Mouse (Mus musculus) cerebellum, postnatal 25 days (tissue): ENCODE data around the gene Spata19.

Experiments
- DNase-seq, 2 experiments: peaks; one replicate each; pipeline ENCODE4 v3.0.0; 2021; ENCODE audit warnings: mixed read lengths in 2 of 2

Spata19 gene

DNA sequence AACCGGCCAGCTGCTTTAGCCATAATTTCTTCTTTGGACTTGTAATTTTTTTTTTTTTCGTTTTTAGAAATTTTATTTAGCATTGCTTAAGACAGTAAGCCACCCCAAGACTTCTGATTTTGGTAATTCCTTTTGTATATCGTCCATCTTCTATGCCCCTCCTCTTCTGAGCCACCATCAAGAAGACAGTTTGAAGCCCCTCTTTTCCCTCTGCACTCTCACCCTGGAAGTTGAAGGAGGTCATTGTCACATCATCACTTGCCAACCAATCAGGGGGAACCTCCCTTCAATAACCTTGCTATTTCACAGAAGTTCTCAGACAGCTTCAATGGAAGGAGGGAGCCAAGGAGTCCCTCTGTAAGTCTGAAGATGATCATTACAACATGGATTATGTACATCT, at the start of gene Spata19:
TSS of gene Spata19 (plus strand) at position 301 of the 400 bp plus-strand sequence.
- DNase-seq, result no peak

DNA sequence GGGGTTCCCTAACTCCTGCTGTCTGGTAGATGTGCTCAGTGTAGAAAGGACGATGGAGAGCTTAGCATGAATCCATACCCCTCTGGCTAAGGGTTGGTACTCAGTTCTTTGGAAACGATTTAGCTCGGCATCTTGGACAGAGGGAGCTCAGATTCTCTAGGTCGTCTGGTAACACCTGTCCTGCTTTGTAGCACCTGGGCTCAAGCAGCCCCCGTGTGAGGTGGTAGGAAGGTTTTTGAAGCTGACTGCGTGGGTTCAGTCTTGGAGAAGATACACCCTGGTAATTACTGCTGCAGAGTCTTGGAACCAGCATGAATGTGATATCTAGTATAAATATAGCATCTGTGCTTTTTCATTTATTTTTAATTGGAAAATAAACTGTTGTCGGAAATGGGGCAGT, 43.5 kb upstream of the Spata19 start:
- DNase-seq, result no peak

DNA sequence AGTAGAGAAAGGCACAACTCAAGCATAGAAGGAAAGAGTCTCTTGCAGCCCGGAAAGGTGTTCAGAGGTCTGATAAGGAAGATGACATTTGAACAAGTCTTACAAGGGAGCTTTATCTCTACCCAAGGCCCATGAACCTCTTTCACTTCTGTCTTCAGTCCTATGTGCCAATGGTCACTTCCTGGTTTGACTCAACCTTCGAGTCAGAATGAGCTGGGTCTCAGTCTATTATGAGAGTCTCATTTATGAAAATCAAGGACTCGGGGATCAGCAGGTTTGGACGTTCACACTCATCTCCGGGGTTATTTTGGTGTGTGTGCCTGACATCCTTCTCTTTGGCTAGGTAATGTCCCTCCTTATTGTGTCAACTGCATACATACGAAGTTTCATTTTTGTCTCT, 38.7 kb upstream of the Spata19 start:
- DNase-seq, result no peak

DNA sequence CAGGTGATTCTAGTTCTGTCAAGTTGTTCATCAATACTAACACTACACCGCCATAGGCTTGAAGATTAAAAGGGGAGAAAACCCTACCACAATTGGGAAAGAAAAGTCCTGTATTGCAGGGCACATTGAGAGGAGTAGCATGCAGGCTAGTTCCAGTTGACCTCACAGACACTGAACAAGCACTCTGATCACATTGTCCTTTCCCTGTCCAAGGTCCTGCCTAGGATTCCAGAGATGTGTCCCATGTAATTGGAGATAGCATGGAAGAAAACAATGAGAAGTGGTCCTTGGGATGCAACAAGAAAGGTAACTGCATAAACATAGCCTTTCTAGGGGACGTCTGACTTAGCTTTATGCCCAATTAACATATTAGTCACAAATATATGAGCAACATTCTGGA, 29.4 kb upstream of the Spata19 start:
- DNase-seq, result no peak

DNA sequence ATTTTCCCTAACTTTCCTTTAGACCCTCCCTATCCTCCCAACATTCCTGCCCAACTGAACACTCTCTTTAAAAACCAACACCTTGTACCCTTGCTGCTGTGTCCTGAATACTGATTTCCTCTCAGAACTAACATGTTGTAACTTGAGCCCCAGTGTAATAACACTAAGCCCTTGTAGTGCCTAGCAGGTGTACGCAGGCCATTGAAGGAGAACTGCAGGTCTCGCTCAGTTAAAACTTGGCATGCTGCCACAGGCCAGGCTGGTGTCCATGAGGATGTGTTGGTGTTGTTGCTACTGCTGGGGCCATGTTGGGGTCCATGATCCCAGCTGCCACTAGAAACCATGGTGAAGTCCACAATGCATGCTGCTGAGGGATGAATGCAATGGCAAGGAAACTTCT, 27.5 kb upstream of the Spata19 start:
- no peak for DNase-seq

DNA sequence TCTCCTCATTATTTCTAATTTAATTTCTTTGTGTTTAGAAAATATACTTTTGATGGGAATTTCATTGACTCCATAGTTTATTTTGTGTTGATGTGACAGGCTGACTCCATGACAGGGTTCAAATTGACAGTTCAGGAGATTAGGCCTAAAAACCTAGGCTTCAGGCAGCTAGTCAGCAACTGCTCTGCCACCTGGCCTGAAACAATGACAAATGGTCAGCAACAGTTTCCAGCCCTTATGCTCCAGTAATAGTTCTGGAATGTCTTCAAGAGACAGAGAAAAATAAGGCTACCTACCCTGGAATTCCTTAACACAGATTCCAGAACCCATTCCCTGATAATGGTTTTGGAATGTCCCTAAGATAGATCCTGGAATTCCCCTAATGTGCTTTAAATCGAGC, 20.9 kb upstream of the Spata19 start:
- peak; percentile 48 to 63 for DNase-seq

DNA sequence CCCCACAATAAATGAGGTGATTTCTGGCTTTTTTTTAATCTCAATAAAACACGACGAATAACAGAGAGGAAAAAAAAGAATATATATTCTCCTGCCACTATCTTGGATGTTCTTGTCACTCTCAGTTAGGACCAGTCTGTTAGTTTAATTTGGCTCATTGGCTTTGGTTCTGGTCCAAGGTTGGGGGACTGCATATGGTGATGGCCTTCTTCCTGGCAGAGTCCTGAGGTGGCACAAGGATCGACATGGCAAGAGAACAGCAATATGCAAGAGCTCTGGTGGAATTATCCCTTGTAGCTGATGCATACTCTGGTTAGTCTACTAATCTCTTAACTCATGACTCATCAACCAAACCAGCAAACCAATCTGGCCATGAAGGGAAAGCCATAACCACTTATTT, 9.6 kb upstream of the Spata19 start:
- DNase-seq, result peak; percentile 72 to 78

DNA sequence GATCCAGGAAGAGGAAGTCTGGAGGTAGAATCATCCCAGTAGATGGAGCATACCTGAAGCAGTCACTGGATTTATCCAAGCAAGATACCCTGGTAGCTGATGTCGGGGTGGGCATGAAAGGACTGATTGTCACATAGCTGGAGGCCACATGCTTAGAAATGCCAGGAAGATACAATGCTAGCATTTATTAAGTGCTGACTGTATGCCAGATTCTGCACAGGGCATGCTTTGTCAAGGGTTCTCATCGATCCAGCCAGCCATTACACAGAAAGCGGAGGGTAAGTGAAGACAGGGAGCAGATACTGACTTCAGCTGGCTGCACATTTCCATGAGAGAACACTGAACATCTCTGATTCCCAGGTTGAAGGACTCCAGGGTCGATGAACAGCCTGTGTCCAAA, 4.6 kb downstream of the Spata19 start:
- no peak for DNase-seq

DNA sequence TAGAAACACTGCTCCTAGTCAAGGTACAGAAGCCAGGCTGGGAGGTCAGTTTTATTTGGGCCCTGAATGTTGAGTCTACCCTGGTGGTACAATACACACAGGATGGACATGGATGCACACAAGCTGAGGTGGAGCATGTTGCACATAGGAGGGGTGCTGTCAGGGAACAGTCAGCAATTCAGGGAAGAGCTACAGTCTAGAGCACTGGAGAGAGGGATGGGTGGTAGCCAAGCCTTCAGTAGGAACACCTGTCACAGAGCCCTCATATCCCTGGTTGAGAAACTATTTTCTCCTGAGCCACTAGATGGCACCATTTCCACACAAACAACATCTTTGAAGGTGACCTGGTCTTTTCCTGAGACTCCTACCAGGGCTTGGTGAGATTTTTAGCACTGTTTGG, 13.1 kb downstream of the Spata19 start:
- DNase-seq, result peak; percentile 69 to 79

DNA sequence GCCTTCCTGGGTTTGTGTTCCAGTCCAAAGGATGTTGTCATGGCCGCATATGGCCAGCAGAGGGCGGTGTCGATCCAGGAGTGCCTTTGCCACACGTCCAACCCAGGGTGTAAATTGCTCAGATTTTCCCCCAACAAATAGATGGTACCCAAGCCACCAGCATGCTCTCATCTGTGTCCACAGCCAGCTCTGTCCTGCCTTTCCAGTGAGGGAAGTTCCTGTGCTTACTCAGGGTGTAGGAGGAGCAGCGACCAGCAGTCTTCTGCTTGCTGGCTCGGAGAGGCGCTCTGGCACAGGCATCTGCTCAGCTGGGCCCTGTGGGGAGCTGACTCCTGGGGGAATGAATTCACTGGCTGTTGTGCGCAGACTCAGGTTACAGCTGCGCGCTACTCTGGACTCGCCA, 17.5 kb downstream of the Spata19 start:
- peak; percentile 80 to 86 for DNase-seq

DNA sequence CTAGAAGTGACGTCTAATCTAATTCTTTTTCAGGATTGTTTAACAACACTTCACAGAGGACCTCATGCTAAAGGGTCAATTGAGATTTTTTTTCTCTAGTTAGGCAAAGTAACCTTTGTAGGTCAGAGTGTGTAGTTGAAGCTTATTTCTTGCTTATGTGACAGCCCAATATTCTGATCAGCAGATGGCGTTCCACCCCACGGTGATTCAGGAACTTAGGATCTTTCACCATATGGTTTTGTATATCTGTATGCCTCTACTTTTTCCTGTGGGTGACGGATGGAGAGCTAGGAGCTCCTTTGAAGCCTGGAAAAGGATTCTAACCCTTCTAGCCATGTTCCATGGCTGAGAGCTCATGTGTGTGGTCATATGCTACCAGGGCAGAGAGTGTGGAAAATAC, 27.9 kb downstream of the Spata19 start:
- DNase-seq, result no peak

DNA sequence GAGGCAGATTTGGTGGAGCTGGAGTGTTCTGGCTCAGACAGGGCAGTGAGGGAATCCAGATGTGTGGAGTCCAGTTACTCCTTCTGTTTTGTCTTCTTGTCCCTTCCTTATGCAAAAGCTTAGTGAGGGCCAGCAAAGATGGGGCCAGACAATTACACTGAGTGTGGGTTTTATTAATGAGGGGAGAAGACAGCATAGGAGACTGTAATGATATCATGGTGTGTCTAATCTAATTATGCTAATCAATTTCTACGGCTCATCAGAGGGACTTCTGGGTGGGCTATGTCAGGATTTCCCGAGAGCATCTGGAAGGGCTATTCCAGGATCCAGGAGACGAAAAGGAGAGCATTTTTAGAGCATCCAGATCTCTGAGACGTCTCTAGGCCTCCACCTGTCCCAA, 32.0 kb downstream of the Spata19 start:
- DNase-seq, result no peak

DNA sequence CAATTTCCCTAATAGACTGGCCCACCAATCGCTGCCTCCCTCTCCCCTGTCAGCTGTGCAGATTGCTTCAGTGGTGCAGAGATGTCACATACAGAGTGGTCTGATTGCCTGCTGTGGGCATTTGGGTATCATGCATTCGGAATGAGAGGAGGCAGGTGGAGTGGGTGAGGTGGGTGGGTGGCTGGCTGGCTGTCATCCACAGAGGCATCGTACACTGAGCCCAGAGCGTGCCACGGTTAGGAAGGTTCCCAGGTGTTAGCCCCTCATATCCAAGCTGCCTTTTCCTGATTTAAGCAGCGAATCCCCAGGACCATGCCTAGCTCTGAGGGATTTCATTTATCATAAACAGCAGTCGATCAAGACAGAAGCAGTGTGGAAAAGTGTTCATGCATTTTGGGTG, 36.7 kb downstream of the Spata19 start:
- no peak for DNase-seq

DNA sequence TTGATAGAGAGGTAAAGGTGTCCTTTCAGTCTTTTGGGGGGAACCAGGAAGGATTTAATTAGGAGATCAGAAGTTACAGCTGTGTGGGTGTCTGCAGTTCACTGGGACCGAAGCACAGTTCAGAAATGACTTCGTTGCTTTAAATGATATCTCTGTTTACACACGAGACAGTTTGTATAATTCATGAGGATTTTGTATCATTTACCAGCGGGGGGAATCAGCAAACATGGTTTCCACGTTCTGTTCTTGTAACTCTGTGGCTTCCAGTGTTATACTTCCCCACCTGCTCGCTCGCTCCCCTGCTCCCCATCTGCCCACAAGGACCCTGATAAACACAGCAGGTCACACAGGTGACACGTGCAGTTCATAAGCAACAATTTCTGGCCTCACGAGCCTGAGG, 39.3 kb downstream of the Spata19 start:
- no peak for DNase-seq

DNA sequence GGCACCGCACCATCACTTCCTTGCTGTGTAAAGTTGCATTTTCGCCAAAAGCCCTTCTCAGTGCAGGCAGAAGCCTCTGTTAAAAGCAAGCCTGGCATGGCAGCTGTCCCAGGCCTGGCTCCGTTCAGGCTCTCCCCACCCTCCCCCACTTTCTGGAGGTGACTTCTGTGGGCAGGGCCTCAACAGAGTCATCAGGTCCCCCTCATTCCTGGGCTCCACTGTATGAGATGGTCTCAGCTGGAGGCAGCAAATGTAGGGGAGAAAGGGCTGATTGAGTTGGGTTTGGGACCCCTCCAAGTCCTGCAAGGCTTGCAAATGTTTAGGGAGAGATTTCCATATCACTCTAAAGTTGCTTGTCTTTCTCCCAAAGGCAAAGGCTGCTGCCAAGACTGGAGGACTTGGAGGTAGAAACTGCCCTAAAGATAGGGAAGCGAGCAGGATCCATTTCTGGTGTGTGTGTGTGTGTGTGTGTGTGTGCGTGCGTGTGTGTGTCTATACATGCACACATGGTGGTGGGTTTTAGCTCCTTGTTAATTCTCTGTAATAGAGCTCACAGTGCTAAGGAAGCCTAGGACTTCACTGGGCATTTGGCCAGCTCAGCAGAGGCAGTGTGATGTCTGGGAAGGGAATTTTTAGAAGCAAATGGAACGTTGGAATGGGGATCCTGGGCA, 40.9 kb downstream of the Spata19 start:
- peak; percentile 29 to 50 for DNase-seq

DNA sequence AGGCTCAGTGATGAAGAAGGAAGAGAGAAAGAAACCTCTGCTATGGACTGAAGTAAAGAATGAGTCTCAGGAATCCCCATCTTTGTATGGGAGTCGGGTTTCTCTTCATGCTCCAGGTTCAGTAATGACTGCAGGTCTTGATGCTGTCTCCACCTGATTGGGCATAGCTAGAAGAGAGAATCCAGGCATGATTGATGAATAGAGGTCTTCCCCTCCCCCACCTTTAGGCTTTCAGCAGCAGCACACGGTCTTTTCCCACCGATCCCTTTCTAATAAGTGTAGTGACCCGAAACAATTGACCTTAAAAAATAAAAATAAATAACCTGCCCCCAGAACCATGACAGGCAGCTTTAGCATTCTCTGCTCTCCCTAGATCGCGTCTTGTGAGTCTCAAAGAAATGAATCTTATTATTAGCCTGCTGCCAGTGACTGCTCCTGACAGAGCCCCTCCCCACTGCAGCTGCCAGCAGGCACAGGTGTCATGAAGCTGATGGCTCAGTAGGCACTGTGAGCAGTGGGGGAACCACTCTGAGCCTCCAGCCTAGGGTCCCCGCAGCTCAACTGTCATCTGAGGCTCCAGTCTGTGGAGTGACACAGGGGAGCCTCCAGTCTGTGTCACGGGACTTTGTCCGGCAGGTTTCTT, 53.3 kb downstream of the Spata19 start:
- no peak for DNase-seq
